Mouse (Mus musculus) hindbrain, postnatal 0 days (tissue): ENCODE results near the gene Uncx. TPM values are rescaled to one million over a fixed set of nuclear protein-coding genes. Genes with fewer than 3 reads are reported as not detected.

Source experiments
- ATAC-seq: fragments of 200-750 bp; cut with Nextera tagmentation; 2 replicates; pipeline ENCODE4 v1.8.0; 2017; ENCODE audit warnings: mild to moderate bottlenecking, moderate TSS enrichment, moderate library complexity
- DNase-seq: peaks from one replicate; pipeline ENCODE4 v3.0.0-alpha.2; 2015; ENCODE audit warnings: low spot score
- H3K27ac ChIP-seq: fragments of 300-500 bp; sonication (generic); 2 replicates; pipeline ENCODE4 v1.5.1; 2014; ENCODE audit warnings: mild to moderate bottlenecking
- H3K27me3 ChIP-seq: fragments of 300-500 bp; sonication (generic); 2 replicates; pipeline ENCODE4 v1.6.1; 2014; ENCODE audit warnings: low read length, mixed read lengths; ENCODE audit not compliant: insufficient read depth
- H3K36me3 ChIP-seq: fragments of 300-500 bp; sonication (generic); 2 replicates; pipeline ENCODE4 v1.6.1; 2014; ENCODE audit warnings: low read length, mixed read lengths; ENCODE audit not compliant: insufficient read depth
- H3K4me1 ChIP-seq: fragments of 300-500 bp; sonication (generic); 2 replicates; pipeline ENCODE4 v1.6.1; 2014; ENCODE audit warnings: antibody characterized with exemption, low read length, mixed read lengths; ENCODE audit not compliant: insufficient read depth
- H3K4me2 ChIP-seq: fragments of 300-500 bp; sonication (generic); 2 replicates; pipeline ENCODE4 v1.6.1; 2014; ENCODE audit warnings: low read depth, mild to moderate bottlenecking, low read length, moderate library complexity, mixed read lengths
- H3K4me3 ChIP-seq: fragments of 300-500 bp; sonication (generic); 2 replicates; pipeline ENCODE4 v1.5.1; 2014; ENCODE audit warnings: low read length
- H3K9ac ChIP-seq: fragments of 300-500 bp; sonication (generic); replicated peaks from 2 replicates; pipeline ENCODE4 v1.6.1; 2014; ENCODE audit warnings: mild to moderate bottlenecking, low read length, moderate library complexity, mixed read lengths
- H3K9me3 ChIP-seq: fragments of 300-500 bp; sonication (generic); 2 replicates; pipeline ENCODE4 v1.6.1; 2016; ENCODE audit warnings: low read length, mixed read lengths
- CTCF ChIP-seq: IDR thresholded peaks from 2 replicates; pipeline ENCODE4 v1.5.1; 2016; ENCODE audit warnings: antibody characterized with exemption, control low read depth, low read depth
- WGBS: fragments of 180-500 bp; shearing (Covaris S2); extraction: QIAGEN DNeasy Blood & Tissue Kit; methylation state at CpG from one replicate; pipeline ENCODE4 v1.1.7; 2014; 5-methylcytosine and 5-hydroxymethylcytosine counted together
- polyA plus RNA-seq: library from polyadenylated mRNA; unstranded; fragments of >200 nt; fragmentation: Nextera tagmentation; extraction: Ambion mirVana; gene quantifications from 2 replicates; pipeline ENCODE4 v1.2.1, GENCODE M21; 2015
- total RNA-seq: library from RNA; depleted of rRNA; stranded (reverse); fragments of >200 nt; gene quantifications from 2 replicates; pipeline ENCODE4 v1.2.3, GENCODE M21; 2014

The Uncx gene
- total and polyA plus RNA-seq, 2 experiments from 2014 or later: 30.6 to 31.3 TPM

- ATAC-seq: no peak
- WGBS: 13% methylated on average over 1 of the region's 1 CpGs
- no peak for DNase-seq
Observed at GRCm38 (mm10) chr5:139542043-139542365, 1.3 kb upstream of the Uncx start.

GRCm38 (mm10) chr5:139542556-139542955 is 738 bp upstream of the Uncx start:
- Histone ChIP-seq H3K4me1 (no peaks in the 10 kb centered on the region), H3K4me3 (peak overlapping the region; percentile 56), H3K4me2 (peak overlapping the region; percentile 53), H3K9me3 (no peaks in the 10 kb centered on the region), H3K9ac (no peak overlapping the region), H3K27me3 (peaks cover 24% of the 10 kb centered on the region; the same call in 1 of the 2 replicates), H3K36me3 (no peaks in the 10 kb centered on the region), H3K27ac (peak overlapping the region; percentile 69; the same call in 1 of the 2 replicates)
- no peak for TF ChIP-seq CTCF
- no peak for DNase-seq
- WGBS: 4% methylated on average over 5 of the region's 5 CpGs
- no peak for ATAC-seq

More at GRCm38 (mm10) chr5:139542043-139542365, 1.3 kb upstream of the Uncx start:
- no peak overlapping the region for H3K9ac ChIP-seq
- no peak overlapping the region for H3K4me3 ChIP-seq
- peaks cover 21% of the 10 kb centered on the region; the same call in 1 of the 2 replicates for H3K27me3 ChIP-seq
- TF ChIP-seq CTCF: no peak
- H3K36me3 ChIP-seq: no peaks in the 10 kb centered on the region
- no peaks in the 10 kb centered on the region for H3K4me1 ChIP-seq
- H3K4me2 ChIP-seq: peak overlapping the region; percentile 51; the same call in 1 of the 2 replicates
- H3K27ac ChIP-seq: peak overlapping the region; percentile 69; the same call in 1 of the 2 replicates
- H3K9me3 ChIP-seq: no peaks in the 10 kb centered on the region

- H3K4me3 ChIP-seq: peak overlapping the region; percentile 56
- peaks cover 13% of the 10 kb centered on the region; the same call in 1 of the 2 replicates for H3K27me3 ChIP-seq
- no peaks in the 10 kb centered on the region for H3K36me3 ChIP-seq
- no peaks in the 10 kb centered on the region for H3K4me1 ChIP-seq
- WGBS: 1% methylated on average over 70 of the region's 71 CpGs
- H3K9ac ChIP-seq: peak overlapping the region; percentile 51
- no peak for TF ChIP-seq CTCF
- peak overlapping the region; percentile 69 for H3K27ac ChIP-seq
- ATAC-seq (peak; percentile 67), DNase-seq (peak; percentile 95)
- peak overlapping the region; percentile 53 for H3K4me2 ChIP-seq
- H3K9me3 ChIP-seq: no peaks in the 10 kb centered on the region
Observed at GRCm38 (mm10) chr5:139543650-139544270, 466 bp downstream of the Uncx start.

- DNase-seq: no peak
- no peak for TF ChIP-seq CTCF
- peak overlapping the region; percentile 51 for H3K9ac ChIP-seq
- WGBS: 1% methylated on average over 54 of the region's 54 CpGs
- H3K27me3 ChIP-seq: peaks cover 13% of the 10 kb centered on the region
- no peaks in the 10 kb centered on the region for H3K36me3 ChIP-seq
- peak overlapping the region; percentile 69 for H3K27ac ChIP-seq
- no peaks in the 10 kb centered on the region for H3K9me3 ChIP-seq
- peak overlapping the region; percentile 56 for H3K4me3 ChIP-seq
- no peak for ATAC-seq
- H3K4me2 ChIP-seq: peak overlapping the region; percentile 53
- H3K4me1 ChIP-seq: no peaks in the 10 kb centered on the region
Observed at GRCm38 (mm10) chr5:139544271-139545135, 1.2 kb downstream of the Uncx start.

- TF ChIP-seq CTCF: no peak
- H3K27ac ChIP-seq: peak overlapping the region; percentile 69
Observed at GRCm38 (mm10) chr5:139545221-139545620, 1.9 kb downstream of the Uncx start.

GRCm38 (mm10) chr5:139545673-139546335 is 2.5 kb downstream of the Uncx start:
- peak overlapping the region; percentile 51 for H3K9ac ChIP-seq
- H3K4me1 ChIP-seq: no peaks in the 10 kb centered on the region
- no peaks in the 10 kb centered on the region for H3K9me3 ChIP-seq
- no peaks in the 10 kb centered on the region for H3K36me3 ChIP-seq
- WGBS: 6% methylated on average over 9 of the region's 9 CpGs
- H3K4me3 ChIP-seq: peak overlapping the region; percentile 56
- TF ChIP-seq CTCF: no peak
- peak overlapping the region; percentile 69 for H3K27ac ChIP-seq
- H3K27me3 ChIP-seq: peaks cover 16% of the 10 kb centered on the region
- no peak for DNase-seq
- ATAC-seq: no peak
- peak overlapping the region; percentile 53 for H3K4me2 ChIP-seq

More at GRCm38 (mm10) chr5:139545221-139545620, 1.9 kb downstream of the Uncx start:
- Histone ChIP-seq H3K4me1 (no peaks in the 10 kb centered on the region), H3K36me3 (no peaks in the 10 kb centered on the region), H3K4me3 (peak overlapping the region; percentile 56), H3K9me3 (no peaks in the 10 kb centered on the region), H3K9ac (peak overlapping the region; percentile 51), H3K4me2 (peak overlapping the region; percentile 53), H3K27me3 (peaks cover 16% of the 10 kb centered on the region)
- WGBS: 4% methylated on average over 7 of the region's 7 CpGs
- no peak for DNase-seq
- ATAC-seq: no peak
